Mouse (Mus musculus): Measurements from ENCODE around the gene Errfi1.

Errfi1 gene

GRCm38 (mm10) chr4:150917336-150918027 is 63.8 kb downstream of the Errfi1 start:
- DNase-seq: no peak

All from kidney, postnatal 4 days (tissue).